Mouse (Mus musculus): ENCODE data around the gene Dtd1.
A peak's percentile ranks its signal among the peaks of the same experiment; 100 is the strongest.

Gene Dtd1

DNA sequence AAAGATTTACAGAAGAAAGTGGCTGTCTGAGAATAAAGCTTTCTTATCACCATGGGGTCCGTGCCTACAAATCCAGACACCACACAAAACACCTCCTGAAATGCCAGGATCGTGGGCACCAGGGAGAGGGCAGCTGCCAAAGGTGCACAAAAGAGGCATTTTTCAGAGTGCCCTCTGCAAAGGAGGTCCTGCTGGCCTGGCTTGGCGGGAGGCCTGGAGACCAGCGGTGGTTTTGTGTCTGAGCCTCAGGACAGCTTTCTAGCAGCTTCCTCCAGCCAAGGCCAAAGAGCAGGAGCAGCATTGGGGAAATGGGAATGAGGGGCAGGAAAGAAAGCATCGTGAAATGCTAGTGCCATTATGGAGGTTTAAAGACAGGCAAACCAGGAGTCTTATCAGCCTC is 118.6 kb downstream of the Dtd1 start:
- DNase-seq = no peak

DNA sequence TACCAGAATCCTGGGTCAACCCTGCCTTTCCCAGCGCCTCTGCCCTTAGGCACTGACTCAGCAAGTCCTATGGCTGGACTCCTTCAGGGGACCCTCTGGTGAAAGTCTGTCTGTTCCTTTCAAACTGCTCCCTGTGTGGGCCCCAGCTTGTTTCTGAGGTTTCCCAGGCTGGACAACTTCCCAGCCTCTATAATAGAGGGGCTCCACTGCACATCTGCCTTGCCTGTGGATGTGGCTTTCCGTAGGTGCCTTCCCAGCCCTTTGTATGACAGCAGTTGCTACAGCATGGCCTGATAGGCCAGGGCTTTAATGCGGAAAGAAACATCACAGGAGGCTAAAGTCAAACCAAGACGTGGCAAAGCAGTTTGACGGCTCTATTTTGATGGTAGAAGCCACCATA is 119.6 kb downstream of the Dtd1 start:
- DNase-seq = no peak

DNA sequence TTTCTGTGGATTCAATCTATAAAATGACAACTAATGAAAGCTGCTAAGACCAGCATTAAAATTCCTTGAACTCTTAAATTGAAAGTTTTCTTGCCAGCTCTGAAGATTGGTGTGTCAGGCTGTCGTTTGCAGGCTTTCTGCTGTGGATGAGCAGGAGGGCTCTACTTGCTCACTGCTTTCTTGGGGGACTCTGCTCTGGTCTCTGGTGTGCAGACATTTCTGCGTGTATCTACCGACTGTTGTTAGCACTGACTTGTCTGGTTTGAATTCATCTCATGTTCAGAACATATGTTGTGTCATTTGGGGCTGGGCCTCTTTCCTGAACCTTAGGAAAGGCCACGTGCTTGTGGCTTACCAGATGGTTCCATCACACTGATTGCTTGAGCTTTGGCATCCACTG is 120.0 kb downstream of the Dtd1 start:
- DNase-seq = no peak

DNA sequence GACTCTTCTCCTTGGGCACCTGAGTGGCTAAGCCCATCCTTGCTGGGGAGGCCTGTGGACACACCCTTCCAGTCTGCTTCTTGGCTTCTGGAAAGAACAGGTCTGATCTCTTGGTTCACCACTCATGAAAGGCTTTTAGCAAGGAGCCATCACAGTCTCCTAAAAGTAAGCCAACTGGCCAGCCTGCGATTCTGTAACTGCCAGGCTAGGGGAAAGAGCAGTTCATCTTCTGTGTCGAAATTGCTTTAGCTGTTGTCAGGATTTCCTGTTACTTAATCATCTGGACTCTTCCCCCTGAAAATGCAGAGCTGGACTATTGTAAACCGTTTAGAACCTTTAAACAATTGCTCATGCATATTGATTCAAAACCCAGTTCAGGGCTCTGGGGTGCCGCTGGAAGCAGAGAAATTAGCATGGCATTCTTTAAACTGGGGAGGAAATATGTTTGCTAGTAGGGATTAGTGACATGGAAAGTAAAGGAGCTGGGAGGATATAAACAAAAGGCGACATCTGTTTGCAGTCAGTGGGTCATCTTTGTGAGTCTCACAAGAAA is 120.8 kb downstream of the Dtd1 start:
- DNase-seq = no peak

DNA sequence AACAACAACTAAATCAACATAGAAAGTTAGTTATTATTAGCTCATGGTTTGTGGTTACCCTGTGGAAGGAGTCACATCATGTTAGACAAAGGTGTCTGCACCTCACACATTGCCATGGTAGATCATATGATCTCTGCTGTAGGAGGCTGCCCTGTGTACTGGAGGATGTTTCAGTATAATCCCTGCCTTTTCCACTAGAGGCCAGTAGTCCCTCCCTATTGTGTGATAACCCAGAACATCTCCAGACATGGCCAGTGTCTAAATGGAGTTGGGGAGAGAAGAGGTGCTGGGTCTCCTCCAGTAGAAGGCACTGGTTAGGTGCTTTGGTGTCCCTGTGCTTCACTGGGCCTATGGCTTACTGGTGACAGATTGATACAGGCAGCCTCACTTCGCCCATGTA is 125.0 kb downstream of the Dtd1 start:
- DNase-seq = peak in 1 of 2 experiments; percentile 5

DNA sequence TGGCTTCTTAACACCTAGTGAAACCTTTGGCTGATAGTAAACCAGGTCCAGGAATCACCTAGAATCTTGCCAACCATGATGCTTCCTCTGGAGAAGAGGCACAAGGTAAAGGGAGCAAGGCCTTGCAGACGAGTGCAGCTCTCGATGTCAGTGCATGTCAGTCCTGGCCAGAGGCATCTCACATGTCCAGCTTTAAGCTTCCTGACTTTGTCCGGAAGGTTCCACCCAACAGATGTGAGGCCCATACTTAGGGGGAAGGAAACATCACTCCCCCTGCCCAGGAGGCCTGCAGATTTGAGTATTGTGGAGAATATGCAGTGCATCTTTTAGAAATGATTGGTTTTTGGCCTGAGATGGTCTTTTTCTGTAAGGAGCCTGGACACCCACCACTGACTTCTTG is 127.4 kb downstream of the Dtd1 start:
- no peak for DNase-seq

DNA sequence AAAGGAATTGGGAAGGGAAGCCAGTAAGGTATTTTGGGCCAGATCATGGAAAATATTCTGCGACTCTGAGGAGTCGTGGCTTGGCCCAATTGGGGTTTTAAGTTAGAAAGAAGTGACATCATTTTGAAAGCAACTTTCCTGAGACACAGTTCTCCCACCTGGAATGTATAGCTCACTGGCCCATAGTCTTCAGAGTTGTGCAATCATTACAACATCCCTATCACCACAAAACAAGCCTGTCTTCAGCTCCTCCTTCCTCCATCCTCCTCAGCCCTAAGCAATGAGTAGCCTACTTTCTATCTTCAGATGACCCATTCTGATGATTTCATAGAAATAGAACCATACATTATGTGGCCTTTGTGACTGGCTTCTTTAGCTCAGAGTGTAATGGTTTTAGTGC is 130.1 kb downstream of the Dtd1 start:
- no peak for DNase-seq

DNA sequence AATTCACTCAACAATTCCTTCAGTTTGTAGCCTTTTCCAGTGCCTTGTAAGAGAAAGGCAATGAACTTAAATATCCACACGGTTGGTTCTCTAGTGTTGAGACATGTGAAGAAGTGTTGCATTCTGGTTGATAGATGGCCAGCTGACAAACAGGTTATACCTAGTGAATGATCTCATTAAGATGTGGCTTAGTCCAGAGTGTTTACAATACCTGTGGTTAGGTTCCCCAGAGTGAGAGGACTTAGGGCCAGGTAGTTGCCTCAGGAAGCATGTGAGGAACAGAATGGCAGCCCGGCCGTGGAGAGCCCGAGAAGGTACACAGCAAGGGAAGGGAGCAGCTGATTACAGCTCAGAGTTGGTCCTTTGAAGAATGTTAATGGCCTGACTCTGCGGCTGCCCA is 138.5 kb downstream of the Dtd1 start:
- no peak for DNase-seq

DNA sequence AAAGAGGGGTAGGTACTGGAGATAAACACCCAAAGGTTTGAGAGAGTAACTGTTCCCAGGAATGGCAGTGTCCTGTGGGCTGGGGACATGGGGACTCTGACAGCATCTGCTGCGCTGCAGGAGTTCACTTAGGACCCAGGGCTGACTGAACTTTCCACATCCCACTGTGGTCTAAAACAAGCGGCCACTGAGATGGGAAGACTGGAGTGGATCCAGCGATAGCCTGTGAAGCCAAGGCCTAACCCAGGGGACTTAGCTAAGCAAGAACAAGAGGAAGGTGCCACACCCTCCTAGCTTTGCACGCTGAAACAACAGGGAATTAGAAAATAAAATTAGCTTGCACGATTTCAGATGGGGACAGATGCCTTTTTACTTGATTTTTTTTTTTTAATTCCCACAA is 138.9 kb downstream of the Dtd1 start:
- DNase-seq = no peak

DNA sequence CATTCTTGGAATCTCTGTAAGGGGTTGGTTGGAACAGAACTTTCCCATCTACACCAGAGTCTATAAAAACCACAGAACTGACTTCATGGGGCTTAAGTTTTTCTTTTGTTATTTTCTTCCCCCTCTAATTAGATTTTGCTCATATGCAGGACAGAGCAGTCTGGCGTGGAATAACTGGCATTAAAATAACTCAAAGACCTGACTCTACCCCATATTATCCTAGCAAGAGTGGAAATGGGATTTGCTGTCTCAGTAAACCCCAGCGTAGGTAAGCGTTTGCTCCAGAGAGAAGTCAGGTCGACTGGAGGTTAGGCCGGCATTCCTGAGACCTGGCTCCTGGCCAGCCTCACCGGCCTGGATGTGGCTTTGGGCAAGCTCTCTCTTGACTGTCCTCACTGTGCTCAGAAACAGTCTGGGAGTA is 140.9 kb downstream of the Dtd1 start:
- peak; percentile 28 to 42 for DNase-seq

DNA sequence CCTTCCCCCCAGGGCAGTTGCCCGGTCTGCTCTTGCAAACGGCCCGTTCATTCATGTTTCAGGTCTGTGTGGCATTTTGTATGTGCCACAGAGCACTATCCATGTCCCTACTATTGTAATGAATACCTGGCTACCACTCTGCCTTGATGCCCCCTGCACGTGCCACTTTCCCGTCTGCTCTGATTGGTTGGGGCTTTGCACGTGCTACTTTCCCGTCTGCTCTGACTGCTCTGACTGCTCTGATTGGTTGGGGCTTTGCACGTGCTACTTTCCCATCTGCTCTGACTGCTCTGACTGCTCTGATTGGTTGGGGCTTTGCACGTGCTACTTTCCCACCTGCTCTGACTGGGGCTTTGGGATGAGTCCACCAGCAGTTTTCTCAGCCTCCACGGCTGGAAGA is 142.3 kb downstream of the Dtd1 start:
- DNase-seq = no peak

DNA sequence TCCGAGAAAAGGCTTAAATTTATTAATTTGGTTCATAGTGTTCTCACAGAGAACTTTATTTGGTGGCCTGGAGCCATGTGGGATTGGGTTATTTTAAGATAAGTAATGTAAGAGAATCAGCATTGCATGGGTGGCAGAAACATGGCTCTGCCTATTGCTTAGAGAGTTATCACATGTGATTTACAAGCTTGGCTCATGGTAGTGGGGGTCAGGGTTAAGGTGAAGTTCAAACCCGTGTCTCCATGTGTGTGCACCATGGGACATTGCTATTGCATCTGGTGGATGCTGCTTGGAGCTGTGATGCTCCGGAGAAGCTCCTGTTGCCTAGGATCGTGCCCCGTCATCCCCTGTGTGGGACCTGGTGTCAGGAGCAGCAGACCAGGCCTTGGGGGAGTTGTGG is 143.6 kb downstream of the Dtd1 start:
- no peak for DNase-seq

DNA sequence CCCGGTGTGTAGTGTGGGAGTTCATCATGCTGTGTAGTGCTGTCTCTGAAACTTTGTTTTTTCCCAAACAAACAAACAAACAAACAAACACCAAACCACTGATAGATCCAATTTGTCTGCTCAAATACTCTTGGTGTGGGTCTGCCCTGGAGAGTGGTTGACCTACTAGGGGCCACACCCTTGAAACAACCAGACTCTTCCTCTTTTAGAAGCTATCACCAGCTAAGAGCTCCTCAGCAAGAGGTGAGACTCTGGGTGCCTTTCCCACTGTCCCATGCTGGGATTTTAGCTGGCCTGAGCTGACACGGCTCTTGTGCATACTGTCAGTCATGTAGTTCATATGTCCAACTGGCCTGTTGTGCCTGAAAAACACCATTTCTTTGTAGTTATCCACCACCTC is 145.6 kb downstream of the Dtd1 start:
- DNase-seq = no peak

DNA sequence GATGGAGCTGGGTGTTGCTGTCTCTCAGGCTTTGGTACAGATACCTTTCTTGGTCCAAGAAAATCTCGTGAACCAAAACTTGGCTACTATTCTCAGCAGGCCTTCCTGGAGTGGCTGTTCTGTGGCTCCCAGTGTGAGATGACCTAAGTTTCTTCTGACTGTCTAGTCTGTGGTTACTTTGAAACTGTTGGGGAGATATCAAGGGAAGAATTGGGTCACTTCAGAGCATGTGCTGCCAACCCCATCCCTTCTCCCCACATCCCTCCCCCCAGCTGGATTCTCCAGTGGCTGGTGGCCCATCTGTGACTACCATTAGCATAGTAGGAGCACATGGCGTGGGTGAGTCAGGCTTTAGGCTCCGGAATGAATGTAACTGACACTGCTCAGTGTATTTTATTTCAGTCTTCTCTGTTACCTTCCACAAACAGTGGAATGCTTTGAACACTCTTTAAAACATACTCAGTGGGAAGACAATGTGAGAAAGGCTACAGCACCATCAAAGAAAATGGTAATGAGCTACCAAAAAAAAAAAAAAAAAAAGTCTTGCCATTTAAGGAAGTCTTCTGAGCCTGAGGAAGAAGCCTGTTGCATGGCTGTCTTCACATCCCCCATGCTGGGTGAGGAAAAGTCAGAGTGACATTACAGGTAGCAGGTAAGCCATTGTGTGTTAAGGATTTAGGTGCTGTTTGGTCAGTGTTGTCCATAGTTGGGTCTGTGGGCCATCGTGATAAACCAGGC is 146.5 kb downstream of the Dtd1 start:
- no peak for DNase-seq

DNA sequence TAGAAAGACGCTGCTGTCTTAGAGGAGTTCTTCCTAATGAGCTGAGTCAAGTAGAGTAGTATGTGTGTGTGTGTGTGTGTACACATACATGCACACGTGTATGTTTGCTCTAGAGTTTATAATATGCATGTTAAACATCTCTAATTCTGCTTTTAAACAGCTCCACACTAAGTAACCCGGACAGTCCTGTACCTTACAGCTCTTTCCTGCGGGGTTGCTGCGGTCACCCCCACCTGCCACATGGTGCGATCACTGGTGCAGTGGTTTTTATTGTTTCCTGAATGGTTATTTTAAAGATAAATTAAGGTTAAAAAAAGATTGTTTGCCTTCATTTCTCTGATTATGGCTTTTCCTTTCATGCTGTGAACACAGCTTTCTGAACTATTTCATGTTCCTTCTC is 153.9 kb downstream of the Dtd1 start:
- DNase-seq = no peak

DNA sequence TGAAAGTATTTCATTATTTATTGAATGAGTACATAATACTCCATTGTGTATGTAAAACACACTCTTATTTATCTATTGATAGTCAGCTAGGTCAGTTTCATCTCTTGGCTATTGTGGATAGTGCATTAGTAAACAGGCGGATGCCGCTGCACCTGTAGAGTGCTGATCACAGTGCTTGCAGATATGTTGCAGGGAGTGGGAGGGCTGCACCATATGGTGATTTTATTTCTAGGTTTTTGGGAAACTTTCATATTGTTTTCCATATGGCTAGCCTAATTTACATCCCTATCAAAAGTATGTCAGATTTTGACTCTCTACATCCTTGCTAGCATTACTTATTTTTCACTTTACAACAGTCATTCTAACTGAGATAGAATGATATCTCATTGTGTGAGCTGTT is 155.3 kb downstream of the Dtd1 start:
- DNase-seq = no peak

DNA sequence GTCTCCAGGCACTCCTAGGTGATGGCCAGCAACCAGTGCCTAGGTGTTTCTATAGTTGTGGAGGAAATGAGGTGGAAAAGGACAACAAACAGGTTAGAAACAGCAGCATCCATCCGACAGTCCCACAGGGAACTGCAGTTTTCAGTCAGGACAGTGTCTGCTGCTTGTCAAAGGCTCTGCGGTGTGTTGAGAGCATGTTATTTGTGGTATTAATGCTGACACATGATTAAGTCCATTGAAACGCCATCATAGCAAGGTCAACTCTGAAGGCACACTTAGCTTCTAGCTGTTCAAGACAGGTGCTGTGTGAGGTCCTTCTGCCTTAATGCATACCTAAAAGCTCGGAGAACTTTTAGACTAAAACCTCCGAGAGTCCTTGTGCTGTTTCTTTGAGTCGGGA is 161.0 kb downstream of the Dtd1 start:
- no peak for DNase-seq

DNA sequence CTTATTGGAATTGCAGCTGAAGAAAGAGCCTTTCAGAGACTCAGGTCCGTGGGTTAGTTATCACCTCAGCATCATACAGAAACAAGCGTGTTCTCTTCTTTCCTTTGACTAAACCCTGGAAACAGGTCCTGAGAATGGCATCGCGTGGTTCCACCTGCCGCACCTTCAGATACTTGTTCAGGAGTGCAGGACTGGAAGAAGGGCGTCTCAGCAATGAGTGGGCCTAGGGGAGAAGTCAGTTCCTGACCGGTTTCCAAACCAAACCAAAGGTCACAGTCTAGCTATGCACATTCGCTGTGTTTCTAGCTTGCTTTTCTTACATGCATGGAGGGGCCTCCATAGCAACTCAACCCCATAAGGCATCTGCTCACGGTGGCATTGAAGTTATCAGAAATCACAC is 164.0 kb downstream of the Dtd1 start:
- DNase-seq = no peak

DNA sequence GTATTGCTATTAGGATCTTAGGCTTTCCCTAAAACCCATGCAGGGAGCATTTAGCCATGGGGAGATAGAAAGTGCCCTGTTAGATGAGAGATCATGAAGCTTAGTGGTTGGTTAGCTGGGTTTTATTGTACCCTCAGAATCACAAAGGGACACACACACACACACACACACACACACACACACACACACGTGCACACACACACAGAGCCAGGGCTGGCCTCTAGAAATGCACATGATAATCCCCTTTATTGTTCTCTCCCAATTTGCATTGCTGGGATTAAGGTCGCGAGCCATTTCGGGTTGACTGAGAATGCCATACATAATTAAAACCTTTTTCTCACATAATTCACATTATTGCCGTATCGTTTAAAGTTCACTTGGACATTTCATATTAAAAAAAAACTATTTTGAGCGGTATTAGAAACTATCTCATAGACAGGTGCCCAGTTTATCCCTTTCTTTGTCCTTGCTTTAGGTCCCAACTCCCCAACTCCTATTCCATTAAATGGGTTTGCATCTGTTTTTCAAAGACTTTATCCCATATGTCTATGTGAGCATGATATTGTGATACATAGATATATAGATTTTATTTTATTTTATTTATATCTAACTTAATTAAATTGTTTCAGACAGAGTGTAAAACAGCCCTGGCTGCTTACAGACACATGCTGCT is 164.6 kb downstream of the Dtd1 start:
- DNase-seq = no peak

DNA sequence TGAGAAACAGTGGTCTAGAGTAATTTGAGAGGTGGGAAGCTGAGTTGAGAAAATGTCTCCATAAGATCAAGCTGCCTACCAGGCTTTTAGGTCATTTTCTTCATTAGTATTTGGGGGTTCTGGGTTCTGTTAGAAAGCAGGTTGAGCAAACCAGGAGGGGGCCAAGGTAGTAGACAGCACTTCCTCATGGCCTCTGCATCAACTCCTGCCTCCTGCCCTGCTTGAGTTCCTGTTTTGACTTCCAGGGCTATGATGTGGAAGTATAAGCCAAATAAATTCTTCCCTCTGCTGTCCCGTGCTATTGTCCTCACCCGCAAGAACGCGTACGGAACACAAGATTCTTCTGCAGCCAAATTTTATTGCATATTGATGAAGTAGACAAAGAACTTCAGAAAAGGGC is 165.5 kb downstream of the Dtd1 start:
- DNase-seq = no peak

DNA sequence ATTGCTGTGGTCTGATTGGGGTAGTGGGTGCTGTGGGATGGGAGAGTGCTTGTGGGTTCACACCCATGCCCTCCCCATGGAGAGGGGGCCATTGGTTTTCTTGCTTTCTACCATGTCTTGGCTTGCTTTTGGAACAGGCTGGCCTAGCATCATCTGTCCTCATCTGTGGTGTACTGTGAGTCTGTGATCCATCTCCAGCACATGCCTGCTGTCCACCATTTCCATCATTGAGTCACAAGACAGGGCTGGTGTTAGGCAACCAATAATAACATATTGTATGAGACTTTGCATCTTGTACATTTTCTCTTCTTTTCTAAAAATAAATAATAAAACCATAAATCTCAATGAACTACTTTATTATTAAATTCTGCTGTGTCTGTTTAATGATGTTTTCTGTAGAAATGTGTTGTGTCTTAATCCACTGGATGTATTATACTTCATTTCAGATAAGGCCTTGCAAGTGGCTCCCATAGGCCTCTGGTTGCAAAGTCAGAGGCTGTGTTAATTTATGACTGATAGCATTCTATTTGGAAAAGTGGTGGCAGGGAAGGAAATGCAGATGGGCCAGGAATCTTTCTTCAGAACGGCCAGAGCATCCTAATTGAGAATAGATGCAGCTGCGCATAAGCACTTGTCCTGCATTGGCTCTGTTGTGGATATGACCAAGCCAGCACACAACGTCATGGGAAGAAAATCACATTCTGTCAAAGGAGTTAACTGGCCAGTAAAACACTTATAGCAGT is 168.8 kb downstream of the Dtd1 start:
- no peak for DNase-seq

DNA sequence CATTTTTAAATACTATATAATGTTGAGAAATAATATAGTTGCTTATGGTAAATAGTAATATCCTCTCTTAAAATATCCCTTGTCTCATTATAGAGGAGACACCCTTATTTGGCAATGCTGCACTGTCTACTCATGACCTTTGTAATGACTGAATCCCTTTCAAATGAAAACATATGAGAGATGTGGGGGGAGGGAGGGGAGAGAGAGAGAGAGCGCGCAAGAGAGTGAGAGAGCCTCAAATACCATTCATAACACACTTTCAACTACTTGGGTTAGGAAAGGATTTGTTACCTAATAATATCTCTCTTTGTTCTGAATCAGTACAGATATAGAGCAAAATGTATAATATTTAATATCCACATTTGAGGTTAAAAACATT is 169.4 kb downstream of the Dtd1 start:
- DNase-seq = no peak

DNA sequence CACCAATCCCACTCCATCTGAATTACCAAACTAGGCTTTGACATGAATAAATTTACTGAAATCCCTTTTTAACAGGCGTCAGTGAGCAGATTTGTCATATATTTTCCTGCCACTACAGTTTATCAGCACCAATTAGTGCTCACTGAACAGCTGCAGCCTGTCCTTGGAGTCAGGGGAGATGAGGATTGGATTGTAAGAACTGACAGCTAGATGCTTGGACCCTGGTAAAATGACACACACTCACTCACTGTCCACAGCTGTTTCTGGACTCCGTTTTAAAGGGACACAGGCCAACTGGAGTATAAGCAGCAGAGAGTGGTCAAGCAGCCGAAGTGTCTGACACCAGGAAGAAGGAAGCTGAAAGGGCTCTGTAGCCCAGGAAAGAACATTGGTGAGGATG is 169.9 kb downstream of the Dtd1 start:
- no peak for DNase-seq

DNA sequence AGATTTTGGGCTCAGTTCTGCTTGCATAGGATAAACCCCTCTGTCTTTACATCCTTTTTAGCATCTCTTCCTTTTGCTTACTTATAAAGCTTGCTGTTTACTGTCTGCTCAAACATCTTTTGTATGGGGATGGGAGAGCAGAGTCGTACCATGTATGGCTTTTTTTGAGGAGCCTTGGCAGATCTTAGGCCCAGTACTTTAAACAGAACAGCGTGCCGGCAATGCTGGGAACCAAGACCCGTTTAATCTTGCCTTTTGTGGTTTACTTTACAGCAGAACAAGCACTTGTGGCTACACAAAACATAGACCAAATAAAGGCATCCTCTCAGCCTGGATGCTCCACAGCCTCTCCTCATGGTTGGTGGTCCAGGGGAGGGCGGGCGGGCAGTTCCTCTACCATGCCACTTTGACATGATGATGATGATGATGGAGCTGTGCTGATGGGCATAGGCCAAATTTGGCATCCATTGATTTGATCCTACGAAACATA is 170.8 kb downstream of the Dtd1 start:
- no peak for DNase-seq
